Mouse (Mus musculus) cerebellum, adult 2 months (tissue): ENCODE results near the gene Gm6583.

Source experiments
- CTCF ChIP-seq: fragments of 200-500 bp; IDR thresholded peaks from 2 replicates; pipeline ENCODE4 v1.5.1; 2011; ENCODE audit warnings: low read depth, mild to moderate bottlenecking, control low read depth, low read length, moderate library complexity, borderline replicate concordance; ENCODE audit not compliant: insufficient read depth
- POLR2A ChIP-seq: fragments of 200-500 bp; IDR thresholded peaks from 2 replicates; pipeline ENCODE4 v1.6.1; 2011; ENCODE audit warnings: low read length, control low read depth, borderline replicate concordance; ENCODE audit not compliant: insufficient read depth

- no peak for TF ChIP-seq CTCF
- no peak for TF ChIP-seq POLR2A
Measured at GRCm38 (mm10) chr5:112366879-112367278, 11.0 kb upstream of the Gm6583 start.
